Mouse (Mus musculus) cerebellum, postnatal 10 days (tissue): ENCODE measurements at regions not wholly inside any gene's neighbourhood (a gene's known extent, or its start where the extent isn't known, plus 50 kb on each side); places are given as distances from the start of the nearest gene placed in this dataset.

Experiments used
- DNase-seq, 2 experiments: peaks; one replicate each; pipeline ENCODE4 v3.0.0; 2021; ENCODE audit warnings: mixed read lengths in 2 of 2

DNA sequence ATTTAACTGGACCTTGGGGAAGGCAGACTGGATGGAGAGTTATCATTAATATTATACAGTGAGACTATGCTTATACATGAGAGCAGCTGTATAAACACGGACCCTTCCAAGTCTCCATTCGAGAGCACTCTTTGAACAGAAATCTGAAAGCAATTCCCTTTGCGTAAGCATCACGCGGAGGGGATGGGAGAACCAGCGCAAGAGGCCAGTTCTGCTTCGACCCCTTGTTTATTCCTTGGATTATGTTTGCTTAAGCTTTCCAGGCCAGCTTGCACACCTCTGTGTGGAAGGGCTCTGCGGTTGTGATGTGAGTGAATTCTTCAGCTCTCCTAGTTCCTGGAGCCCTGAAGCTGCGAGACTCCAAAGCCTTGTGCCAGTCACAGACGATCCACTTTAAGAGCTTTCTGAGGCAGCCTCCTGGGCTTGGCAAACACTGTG lies 109.2 kb upstream of the Fbxo11 start:
- no peak for DNase-seq

DNA sequence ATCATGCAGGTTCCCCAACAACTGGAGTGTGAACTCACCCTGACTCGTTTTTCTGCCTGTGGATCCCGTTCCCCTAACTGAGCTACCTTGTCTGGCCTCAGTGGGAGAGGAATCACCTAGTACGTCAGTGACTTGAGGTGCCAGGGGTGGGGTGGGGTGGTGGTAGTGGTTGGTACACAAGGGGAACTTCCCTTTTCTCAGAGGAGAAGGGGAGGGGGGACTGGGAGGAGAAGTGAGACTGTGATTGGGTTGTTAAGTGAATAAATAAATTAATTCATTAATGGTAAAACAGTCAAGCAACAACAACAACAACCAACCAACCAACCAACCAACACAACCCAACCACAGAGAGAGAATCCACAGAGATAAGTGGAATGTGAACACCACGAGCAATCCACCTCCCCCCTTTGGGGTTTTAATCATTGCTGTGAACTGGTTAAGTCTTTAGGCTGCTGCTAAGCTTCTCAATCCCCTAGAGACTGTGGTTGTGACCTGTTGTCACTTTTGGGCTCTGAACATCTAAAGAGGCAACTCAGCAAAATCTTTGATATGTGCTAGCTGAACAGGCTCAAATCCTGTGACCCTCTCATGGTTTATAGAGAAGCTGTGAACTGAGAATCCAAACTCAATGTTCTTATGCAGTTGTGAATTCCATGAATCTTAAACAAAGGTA lies 111.0 kb upstream of the Fbxo11 start:
- no peak for DNase-seq

DNA sequence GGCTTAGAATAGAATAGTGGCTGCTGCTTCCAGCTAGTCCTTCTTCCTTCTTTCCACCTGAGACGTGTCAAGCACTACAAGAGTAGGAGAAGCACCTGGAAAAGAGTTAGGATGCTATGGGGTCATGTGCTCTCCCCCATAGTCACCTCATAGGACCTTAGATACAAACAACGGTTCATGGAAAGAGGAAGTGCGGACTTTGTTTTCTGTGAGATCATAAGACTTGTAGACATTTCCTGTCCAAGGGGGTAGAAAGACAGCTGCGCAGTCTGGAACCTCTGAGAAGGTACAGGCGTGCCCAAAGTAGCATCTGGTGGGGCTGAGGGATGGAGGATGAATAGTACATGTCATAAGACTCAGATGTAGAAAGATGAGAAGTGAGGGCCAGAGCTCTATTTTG lies 125.6 kb upstream of the Fbxo11 start:
- no peak for DNase-seq

DNA sequence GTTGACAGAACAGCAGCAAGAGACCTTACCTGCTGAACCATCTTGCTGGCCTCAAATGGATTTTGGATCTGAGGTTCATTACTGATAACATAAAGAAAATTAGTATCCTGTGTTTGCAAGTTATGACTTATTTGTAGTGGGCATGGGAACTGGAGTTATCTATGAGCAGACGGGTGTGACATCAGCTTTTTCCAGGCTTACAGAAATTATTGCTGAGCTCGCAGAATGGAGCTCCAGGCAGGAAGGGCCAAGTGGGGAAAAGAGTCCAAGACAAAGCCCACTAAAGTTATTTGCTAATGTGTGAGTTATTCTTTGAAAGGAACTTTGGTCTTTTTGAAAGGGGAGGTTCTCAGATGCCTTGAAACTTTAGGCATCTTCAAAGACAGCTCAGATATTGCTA lies 126.4 kb upstream of the Fbxo11 start:
- no peak for DNase-seq

DNA sequence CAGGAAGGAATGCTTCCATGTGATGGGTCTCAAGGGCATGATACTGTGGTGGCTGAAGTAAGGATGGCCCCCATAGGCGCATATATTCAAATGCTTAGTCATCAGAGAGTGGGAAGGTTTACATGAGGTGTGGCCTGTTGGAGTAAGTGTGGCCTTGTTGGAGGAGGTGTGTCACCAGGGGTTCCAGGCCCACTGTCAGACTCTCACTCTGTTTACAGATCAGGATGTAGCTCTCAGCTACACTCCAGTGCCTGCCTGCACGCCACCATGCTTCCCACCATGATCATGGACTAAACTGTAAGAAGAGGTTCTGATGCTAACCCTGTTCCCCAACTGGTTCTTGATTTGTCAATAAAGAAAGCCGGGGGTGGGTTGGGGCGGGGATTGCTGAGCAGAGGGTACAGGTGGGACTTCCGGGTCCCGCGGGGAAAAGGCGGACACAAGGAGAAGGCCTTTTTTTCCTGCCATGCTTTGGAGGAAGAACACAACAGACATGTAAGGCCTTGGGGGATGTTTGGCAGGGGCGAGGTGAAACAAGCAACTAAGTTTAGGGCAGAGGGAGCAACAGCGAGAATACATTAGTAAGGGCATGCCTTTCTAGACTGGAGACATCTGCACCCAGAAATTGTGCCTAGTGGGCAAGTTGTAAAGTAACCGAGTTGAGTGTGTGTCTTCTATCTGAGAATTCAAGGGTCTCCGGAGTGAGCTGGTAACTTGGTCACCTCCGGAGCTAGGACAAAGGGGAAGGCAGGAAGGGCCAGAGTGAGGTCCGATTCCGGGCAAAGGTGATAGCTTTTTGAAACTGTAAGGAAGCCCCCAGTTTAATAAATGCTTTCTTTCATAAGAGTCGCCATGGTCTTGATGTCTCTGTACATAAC lies 127.1 kb upstream of the Fbxo11 start:
- DNase-seq: no peak

DNA sequence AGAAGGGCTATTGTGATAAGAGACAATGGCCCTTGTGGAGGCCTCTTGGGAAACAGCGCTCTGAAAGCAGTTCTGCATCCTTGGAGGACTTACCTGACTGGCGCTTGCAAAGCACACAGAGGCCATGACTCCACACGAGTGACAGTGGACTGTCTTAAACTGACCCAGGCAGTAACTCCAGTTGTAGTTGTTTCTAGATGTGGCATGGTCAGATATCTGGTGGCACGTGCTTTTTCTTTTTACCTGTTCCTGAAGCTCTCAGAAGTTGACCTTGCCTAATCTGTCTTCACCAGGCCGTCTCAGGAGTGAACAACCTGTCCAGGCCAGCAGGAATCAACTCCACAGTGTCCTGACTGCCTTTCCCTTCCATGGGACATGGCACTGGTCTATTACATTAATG lies 129.6 kb upstream of the Fbxo11 start:
- no peak for DNase-seq

DNA sequence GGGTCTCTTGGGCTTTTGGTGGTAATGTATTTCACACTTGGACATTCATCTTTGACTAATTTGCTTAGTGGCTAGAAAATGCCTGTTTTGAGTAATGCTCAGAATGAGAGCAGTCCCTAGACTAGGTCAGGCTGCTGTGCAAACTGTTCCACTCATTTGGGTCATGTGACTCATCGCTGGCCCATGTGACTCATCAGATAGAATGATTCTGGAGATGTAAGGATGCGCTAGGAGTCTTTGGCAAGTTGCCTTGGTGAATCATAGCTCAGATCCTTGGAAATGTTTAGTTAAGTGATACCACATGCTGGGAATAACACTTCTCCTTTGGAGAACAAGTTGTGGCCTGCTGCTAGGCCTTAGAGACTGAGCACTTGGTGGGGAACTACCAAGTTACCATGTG lies 130.2 kb upstream of the Fbxo11 start:
- DNase-seq: no peak

DNA sequence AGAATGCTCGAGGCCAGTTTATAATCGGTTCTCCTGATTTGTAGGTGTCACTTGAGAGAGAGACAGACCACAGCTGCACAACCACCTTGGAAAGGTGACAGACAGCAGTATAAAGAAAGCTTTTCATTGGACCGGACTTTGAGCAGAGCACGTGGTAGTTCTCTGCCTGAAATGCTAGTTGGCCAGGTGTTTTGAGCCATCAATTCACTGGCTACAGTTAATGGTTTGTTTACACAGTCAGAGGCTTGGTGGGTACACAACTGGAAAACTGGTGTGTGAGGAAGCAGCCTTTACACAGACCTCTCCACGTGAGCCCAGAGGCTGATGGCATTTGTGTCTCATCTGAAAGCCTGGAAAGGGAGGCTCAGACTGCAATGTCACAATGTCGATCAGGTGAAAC lies 130.8 kb upstream of the Fbxo11 start:
- no peak for DNase-seq

DNA sequence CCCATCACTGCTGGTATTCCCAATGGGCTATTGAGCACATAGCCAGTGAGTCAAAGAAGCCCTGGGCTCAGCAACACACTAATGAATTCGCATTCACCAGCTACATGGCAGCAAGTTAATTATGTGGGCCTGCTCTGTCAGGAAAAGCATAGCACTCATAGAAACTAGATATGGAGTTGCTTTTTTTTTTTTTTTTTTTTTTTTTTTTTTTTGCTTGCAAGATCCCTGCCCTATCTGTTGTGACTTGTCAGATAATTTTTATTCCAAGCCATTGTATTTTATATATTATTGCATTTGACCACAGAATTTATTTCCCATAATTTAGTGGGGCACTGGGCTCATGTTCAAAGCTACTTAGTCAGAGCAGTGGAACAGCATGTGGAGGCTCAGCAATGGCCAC lies 131.2 kb upstream of the Fbxo11 start:
- no peak for DNase-seq

DNA sequence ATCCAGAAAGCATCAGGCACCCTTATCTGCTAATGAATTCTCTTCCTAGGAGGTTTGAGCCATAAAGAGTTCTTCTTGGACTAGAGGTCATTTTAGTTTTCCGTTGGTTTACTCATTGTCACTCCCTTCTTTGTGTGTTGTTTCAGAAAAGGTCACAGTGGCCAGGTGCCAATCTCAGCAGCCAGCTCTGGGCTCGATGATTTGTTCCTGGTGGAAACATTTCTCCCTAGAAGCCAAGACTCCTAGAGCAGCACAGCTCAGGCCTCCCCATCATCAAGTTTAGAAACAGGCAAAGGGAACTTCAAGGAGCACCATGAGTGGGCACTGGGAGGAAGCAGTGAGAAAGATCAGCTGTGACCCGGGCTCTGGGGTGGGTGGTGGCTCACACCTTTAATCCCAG lies 132.3 kb upstream of the Fbxo11 start:
- peak; percentile 7 to 13 for DNase-seq

DNA sequence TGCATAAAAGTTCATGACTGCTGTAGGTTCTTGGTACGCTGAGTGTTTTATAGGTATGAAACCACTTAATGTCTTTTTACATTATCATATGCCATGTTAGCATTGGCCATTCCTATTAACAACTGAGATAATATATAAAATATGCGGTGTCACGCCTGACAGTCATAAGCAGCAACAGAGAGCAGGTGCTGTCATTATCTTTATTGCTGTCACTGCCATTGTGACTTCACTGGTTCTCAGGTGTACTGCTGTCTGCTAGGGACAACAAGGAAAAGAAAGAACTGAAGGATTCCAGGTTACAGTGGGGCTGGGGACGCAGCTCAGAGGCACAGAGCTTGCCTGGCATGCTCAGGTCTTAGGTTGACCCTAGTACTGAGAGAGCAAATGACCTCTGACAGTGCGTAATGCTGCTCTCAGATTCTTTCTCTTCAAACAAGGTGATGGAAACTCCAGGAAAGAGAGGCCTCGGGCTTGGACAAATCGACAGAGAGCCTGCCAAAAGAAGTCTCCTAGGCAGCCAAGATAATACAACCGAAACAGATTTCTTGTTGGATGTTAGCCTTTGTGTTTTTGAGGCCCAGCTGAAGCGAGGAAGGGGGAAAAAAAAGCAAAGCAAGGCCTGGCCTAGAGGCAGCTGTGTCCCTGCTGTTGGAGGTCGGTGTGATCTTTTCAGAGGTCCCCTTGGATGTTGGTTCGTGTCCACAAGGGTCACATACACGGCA lies 136.3 kb upstream of the Fbxo11 start:
- DNase-seq: no peak

DNA sequence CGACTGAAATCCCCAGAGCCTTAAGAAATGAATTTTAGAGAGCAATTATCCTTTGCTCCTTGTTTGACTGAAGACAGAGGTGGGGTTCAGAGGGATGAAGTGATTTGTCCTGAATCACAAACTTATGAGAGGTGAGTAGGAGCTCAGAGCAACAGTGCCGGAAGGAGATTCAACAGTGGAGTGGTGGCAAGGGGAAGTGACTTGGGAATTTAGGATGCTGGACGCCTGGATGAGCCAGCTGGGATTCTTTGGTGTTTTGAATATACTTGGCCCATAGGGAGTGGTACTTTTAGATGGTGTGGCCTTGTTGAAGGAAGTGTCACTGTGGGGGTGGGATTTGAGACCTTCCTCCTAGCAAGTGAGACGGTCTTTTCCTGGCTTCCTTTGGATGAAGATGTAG lies 137.1 kb upstream of the Fbxo11 start:
- no peak for DNase-seq

DNA sequence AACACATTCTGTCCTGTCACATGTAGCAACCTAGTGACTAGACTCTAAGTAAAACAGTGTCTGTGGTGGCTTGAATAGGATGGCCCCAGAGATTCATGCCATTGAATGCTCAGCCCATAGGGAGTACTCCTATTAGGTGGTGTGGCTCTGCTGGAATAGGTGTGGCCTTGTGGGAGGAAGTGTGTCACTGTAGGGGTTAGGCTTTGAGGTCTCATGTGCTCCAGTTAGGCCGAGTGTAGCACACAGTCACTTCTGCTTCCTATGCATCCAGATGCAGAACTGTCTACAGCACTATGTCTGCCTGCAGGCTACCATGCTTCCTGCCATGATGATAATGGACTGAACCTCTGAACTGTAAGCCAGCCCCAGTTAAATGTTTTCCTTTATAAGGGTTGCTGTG lies 144.5 kb upstream of the Fbxo11 start:
- no peak for DNase-seq

DNA sequence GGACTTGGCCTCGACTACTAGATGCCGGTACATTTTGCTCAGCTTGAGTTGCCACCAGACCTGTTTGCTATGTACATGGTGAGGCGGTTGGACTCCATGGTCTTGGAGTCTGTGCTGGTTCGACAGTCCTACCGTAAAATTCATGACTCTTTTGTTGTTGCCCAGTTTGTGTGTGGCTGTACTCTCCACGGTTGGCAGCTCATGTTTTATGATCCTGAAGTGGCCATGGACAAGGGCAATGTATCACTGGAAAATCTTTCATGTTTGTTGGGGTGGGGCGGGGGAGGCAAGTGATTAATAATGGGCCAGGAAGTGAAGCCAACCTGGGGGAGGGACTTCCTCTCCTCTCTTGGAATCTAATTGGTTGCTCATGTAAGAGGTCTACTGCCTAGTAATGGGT lies 147.0 kb upstream of the Fbxo11 start:
- no peak for DNase-seq

DNA sequence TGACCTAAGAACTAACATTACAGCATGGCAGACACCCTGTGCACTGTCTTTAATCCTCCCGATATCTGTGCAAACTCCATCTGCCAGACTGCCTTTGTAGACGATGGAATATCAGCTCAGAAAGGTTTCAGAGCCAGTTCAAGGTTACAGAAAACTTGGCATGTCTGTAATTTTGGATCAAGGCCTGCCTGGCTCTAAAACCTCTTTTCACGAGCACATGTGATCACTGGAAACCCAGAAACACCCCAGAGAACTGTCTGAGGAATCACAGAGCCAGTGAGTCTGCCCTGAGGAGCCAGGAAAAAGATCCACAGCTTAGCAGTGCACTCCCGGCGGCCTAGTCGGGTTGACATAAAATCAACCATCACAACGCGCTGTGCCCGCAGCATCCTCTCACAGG lies 149.7 kb upstream of the Fbxo11 start:
- DNase-seq: peak; percentile 47

DNA sequence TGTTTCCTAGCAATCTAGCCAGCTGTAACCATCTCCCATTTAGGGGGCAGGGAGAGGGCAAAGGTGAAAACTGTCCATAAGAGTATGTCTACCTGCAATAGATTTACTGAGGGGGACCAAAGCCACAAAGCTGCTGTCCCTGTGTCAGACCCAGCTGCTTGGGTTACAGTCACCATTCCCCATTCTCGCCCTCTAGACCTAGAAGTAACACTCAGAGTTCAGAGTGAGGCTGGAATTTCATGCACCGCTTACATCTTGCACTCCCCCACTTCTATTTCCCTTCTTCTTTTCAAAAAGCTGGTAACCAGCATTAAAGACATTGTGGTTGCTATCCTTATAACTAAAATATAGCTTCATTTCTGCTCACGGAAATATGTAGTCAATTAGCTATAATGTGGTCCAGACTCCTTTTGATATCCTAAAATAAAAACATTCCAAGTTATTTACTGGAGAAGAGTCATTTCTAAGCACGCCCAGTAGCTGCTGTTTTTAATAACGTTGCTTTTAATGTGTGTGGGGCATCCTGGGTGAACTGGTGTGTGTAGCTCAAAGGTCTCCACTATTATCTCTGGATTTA lies 157.4 kb upstream of the Fbxo11 start:
- DNase-seq: no peak

DNA sequence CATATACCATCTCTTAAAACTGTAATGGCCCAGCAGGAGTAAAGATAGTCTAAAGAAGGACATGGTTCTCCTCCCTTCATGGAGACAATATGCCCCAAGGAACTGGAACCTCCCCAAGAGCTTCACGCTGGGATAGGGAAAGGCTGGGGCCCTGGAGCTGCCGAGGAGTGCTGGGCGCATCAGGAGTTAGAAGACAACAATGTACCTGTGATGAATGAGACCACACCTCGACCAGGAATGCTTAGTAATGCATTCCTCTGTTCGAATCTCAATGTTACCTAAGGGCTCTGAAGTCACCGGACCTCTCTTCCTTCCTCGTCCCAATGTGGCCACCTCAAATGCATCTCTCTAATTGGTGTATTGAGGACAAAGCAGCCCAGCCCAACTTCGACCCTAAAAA lies 175.4 kb upstream of the Fbxo11 start:
- DNase-seq: no peak

DNA sequence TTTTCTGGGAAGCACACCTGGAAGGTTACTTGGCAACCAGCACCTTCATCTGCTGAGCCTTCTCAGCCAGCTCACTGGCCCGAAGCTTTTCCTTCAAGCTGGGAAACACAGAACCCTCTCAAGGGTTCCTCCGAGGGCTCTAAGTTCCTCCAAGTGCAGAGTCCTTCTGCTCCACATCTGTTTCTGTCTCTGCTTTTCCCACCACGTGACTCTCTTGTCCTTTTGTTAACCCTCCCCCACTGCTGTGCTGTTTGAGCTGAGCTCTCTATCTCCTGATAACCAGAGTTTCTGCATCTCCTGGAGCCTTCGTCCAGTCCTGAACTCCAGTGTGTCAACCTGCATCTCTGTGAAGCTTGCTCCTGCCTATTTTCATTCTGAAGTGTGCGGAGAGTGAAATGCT lies 183.5 kb upstream of the Fbxo11 start:
- no peak for DNase-seq

DNA sequence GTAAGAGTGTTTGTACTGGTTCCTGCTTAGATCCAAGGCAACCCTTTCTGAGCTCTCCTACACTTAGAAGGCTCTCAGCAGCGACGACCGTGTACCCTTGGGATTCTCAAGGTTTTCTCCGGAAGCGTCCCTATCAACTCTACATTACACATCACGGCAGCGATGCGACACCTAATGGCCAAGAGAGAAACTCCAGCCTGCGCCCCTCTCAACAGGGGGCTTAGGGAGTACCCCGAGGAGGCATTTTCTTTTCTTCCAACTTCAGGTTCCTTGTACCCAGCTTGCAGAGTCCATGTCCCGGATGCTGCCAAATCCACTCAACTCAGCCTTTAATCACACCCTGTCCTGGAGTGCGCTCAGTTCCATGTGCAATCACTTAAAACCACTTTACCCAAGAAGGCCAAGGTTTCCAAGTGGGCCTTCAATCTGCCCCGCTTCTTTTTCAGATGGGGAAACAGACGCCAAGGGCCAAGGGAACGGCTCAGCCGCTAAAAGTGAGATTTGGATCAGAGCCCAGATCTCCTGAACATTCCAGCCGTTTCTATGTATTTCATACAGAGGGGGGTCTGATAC lies 186.9 kb upstream of the Fbxo11 start:
- peak; percentile 81 to 84 for DNase-seq

DNA sequence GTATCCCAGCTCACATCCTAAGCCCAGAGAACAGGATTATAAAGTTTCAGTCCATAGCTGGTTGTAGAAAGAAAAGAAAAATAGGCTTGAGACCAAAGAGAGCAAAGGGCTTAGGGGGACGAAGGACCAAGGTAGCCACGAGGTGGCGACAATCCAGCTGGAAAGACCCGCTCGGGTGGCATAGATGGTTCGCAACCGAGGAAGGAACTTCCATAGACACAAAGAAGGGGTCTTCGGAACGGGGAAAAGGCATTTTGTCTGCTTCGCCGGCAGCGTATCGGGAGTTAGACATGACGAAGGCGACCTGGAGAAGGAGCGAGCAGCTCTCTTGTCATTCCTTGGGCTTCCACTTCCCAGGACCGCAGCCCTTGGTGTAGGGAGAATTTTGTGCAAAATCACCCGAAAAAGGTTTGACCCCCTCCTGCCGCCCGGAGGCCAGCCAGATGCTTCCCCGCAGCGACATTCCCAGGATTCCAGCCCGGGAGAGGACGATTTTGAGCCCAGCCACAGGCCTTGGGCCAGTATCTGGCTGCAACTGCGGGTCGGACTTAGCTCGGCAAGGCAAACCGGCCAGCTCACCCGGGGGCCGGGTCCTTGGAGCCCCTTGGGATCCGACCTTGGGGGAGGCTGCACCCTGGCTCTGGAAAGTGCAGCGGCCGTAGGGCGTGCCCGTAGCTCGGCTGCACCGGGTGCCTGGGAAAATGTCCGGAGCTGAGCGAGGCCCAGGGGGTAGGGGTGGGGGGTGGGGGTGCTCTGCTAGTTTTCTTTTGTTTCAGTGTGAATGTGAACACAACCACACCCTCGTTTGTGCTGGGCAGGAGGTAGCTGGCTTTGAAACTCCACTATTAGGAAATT lies 184.5 kb upstream of the Foxn2 start:
- peak; percentile 96 for DNase-seq

DNA sequence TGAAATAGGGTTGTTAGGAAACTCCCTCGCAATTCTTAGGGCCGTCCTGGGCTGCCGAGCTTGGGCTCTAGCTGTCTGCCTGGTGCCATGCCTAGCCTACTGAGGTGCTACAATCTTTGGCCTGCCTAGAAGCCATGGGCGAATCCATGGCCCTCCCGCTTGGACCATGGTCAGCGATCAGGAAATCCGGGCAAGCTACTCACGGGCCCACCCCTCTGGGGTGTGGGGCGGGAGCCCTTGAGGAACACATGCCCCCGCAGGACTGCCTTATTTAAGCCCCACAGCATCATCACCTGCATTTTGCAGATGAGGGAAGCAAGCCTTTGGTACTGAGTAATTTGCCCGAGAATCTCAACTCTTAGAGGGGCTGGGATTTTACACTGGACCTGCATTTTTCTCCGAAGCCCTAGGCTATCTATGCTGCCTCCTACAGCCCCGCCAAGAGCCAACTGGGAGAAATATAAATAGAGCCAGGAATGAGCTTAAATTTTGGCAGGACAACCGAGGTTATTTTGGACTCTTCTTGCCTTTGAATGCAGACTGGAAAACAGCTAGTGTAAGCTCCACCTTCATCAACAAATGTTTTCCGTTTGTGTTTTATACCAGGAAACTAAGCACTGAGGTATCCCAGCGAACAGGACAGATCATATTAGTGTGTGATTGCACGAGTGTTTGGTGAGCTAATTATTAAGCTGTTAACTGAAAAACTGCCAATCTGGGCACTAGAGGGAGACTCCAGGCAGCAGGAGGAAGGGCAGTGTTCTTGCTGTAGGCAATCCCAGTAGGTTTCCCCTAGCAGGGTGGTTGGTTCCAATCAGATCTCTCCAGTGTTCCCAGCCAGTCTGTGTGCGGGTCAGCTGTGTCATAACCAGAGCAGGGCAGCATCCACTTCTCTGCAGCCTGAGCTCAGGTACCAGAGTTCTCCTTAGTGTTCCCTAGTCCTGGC lies 183.6 kb upstream of the Foxn2 start:
- peak; percentile 83 for DNase-seq
